Mouse (Mus musculus): ENCODE measurements at regions not wholly inside any gene's neighbourhood (a gene's known extent, or its start where the extent isn't known, plus 50 kb on each side); places are given as distances from the start of the nearest gene placed in this dataset.
A peak's percentile ranks its signal among the peaks of the same experiment; 100 is the strongest.

DNA sequence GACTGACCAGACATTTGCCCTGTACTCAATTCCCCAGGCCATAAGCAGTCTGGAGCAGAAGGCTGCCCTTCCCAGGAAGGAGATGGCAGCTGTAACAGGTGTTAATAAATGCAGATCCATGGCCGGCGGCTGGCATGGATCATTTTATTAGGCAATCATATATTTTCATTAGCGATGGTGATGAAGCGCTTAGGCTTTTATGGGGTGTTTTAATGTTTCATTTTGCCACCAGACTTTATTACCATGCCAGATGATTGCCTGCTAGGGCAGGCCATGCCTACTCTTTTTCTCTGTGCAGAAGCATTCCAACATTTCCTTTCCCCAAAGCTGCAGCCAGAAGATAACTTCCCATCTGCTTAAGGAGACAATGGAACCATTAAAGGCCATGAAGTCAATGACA lies 596.2 kb downstream of the Gm9195 start:
- no peak for DNase-seq (ENCODE audit: low read depth)

DNA sequence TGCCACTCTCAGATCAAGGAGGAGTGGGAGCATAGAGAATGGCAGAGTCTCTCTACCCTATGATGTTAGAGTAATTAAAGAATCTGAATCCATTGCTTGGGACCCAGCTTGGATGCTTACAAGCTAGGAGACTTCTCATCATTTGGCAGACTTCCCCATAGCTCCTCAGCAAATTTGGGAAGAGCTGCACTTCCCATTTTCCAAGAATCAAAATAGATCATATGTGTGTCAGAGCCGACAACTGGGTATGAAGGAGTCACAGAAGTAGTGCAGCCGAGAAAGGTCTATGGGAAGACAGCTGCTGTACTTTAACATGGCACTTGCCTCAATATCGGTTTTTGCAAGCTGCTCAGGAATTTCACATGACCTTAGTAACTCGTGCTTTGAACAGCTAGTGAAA lies 596.8 kb downstream of the Gm9195 start:
- no peak for DNase-seq (ENCODE audit: low read depth)

DNA sequence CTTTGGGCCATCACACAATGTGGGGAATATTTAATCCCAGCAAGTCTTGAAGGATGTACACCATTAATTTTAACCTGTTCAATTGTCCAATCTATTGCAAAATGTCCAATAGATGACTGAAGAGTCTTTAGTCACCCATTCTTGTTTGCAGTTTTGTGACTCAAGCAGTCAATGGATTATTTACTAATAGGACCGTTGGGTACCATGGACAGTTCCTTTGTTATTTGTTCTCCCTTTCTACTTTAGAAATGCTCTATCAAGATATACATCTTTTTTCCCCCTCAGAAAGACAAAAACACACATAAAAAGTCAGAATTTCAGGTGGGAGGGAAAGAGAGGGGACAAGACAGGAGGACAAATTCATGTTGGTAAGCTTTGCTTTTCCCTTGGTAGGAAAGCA lies 598.3 kb downstream of the Gm9195 start:
- DNase-seq (ENCODE audit: low read depth): peak; percentile 4

DNA sequence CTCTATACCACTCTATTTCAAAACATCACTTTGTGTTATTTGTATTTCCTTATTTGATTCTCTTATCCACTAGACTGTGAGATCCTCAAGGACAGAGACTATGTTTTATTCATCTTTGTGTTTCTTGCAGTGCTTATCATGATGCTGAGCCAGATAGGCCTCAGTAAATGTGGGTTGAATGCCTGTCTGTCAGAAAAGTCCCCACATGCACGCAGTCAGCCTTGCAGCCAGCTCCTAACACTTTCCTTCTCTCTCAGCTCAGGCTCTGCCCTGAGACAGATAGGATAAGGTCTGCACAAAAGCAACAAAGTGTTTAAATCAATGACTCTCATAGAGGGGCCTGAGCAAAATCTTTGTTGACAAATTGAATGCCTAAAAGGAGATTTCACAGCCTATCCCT lies 600.0 kb downstream of the Gm9195 start:
- no peak for DNase-seq (ENCODE audit: low read depth)

DNA sequence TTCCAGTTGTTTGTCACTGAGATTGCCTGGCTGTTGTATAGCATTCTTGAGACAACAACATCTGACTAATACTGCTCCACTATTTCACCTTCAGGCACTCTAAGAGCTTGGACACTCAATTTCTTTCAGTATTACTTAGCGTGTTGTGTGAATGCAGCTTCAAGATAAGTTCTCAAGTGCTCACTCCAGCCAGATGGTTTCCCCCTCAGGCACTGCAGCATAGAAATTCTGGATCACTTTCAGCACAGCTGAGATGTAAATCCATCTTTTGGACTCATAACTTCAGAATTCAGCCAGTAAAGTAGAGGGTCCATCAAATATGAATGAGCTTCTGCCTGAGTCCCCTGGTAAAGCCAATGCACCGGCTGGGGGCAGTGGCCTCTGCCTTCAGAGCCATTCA lies 608.8 kb downstream of the Gm9195 start:
- no peak for DNase-seq (ENCODE audit: low read depth)

DNA sequence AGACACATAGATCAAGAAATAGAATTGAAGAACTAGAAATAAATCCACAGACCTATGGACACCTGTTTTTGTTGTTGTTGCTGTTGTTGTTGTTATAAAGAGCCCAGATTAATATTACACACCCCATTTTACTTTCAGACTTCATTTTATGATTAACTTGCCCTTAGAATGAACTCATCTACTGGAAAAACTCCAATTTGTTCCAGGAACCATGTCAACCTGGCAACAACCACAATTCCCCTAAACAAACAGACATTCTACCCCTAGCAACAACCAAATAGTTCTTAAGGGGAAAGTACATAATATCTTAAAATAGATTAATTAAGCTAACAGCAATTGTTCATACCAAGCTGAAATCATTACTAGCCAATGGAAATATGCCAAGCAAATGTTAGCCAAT lies 646.1 kb downstream of the Gm9195 start:
- no peak for DNase-seq (ENCODE audit: low read depth)

DNA sequence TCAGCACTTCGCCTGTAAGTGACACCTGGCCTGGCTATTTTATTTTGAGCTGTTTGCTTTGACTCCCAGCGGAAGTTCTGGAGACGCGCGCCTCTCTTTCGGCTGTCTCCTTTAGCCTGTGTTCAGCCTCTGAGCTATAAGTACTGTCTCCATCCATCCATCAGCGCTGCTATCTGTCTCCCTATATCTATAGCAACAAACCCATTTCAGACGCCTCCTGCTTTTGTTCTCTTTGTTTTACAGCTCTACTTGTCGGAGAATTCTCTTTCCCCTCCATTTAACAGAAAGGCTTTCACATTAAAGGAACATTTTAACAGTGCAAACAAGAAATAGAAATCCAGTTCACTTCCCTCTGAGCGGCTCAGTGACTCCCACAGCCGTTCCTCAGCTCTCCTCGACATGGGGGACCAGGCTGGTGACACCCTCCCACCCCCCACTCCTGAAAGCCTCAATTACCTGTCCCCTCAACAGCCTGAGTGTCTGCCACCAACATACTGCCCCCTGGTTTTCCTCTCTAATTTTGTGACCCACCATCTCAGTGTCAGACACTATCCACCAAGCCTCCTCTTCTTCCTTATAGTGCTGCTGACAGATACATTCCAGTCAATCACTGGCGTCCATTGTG lies 682.7 kb downstream of the Gm9195 start:
- no peak for DNase-seq (ENCODE audit: low read depth)

DNA sequence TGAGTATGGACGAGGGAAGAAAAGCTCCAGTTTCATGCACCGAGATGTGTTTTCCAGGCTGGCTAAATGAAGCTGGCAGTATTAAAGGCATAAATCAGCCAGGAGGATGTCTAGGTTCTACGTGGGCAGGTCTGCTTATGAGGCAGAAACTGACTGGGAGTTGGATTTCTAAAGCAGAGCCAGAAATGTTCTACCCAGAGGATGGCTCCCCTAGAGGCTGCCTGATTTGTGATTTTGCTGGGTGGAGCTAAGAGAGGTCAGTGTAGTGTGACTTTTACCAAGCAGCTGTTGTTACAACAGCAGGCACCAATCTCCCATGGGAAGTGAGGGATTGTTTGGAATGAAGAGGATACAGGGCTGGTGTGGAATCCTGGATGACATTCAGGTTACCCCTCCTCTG lies 686.0 kb downstream of the Gm9195 start:
- DNase-seq (ENCODE audit: low read depth): no peak

DNA sequence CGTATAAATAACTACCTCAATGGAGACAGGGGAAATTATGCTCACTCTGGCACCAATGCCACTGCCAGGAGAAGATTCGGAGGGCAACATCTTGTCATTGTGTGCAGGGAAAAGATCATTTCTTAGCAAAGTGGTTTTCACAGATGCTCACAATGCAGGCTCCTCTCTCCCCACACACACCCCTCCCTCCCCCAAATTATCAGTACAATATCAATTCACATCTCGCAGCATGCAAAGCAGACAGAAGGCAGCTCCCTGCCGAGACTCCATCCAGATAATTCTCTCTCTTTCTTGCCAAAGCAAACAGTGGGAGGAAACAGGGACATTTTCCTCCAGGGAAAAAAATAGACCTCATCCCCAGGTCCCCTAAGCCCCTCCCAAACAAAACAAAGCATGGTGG lies 691.8 kb downstream of the Gm9195 start:
- DNase-seq (ENCODE audit: low read depth): no peak

DNA sequence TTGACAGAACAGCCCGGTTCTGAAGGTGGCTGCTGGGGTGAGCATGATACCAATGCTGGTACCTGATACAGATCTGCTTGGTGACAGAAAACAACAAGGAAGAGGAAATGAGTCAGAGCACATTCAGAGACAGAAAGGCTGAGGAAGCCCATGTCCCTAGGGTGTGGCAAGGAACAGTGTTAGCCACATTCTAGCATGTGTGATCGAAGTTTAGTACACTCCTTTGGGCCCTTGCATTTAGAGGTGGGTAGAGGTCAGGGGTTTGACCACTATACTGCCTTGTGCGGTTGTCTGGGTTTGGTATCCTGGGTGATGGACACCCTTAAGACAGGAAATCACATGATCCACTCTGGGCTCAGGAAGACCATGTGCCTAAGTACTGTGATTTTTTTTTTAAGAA lies 695.9 kb downstream of the Gm9195 start:
- peak; percentile 40 for DNase-seq (ENCODE audit: low read depth)

DNA sequence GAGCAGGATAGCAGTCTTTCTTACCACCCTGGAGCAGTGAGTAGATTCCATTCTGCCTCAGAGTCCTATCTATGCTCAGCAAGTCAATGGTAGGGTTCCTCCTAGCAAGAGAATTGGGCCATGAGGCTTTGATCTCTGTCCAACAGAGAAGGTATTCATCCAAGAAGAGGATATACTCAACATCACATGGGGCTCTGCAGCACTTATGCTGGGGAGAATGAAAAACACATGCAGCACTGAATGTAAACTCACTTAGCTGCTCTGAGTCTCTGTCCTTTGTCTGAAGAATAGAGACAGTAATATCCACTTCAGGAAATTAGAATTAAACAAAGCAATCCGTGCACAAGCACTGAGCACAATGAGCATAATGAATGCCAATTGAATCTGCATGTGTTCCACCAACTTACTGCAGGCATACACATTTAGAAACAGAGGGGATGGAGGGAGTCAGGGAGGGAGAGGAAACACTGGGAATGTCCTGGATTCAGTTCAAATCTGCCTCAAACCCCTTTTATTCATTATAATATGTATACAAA lies 714.6 kb downstream of the Gm9195 start:
- DNase-seq (ENCODE audit: low read depth): no peak

DNA sequence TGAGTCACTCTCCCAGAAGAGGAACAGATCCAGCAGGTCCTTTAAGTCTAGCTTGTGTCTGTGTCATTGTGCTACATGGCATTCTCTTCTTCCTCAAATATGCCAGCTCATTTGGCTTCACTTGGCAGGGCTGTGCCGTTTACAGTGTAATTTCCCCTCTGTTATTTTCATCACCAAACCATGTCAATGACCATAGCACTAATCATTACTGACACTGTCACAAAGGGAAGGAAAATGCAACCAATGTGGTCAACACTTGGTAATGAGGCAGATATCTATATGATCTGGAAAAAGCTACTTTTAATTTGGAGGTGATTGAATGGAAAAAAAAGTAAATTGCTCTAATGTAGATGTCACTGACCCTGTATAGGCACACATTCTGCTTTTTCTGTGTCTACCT lies 724.8 kb downstream of the Gm9195 start:
- DNase-seq (ENCODE audit: low read depth): no peak

DNA sequence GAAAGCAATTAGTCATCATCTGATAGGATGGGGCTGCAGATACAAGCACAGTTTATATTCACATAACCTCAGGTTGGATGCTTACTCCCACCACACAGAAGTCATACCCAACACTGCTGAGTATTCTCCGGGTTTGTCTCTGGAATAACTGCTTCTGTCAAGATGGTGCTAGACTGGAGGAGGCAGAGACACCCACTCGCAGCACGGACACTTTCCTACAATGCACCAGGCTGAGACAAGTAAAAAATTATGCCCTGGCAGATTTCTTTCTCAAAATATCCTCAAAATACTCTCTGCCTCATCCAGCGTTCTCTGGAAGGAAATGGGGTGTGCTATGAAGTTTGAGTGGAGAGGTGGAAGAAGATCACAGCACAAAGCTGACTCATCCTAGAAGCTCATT lies 763.1 kb downstream of the Gm9195 start:
- no peak for DNase-seq (ENCODE audit: low read depth)

DNA sequence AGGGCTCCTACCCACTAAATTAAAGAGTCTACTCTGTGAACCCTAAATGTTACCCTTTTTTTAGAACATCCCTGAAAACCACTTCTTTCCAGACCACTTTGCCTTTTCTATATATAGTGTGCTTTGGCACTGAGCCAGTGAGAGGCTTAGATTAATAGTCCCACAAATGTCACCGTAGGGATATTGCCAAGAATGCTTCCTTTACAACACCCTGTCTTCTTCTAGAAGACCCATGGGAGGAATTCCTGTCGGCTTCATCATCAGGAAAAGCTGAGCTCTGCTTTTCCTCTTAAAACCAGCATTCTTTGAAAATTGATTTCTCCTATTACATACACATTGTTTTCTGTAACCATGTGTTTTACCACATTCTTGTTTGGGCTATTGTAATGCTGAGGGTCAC lies 768.1 kb downstream of the Gm9195 start:
- DNase-seq (ENCODE audit: low read depth): no peak

DNA sequence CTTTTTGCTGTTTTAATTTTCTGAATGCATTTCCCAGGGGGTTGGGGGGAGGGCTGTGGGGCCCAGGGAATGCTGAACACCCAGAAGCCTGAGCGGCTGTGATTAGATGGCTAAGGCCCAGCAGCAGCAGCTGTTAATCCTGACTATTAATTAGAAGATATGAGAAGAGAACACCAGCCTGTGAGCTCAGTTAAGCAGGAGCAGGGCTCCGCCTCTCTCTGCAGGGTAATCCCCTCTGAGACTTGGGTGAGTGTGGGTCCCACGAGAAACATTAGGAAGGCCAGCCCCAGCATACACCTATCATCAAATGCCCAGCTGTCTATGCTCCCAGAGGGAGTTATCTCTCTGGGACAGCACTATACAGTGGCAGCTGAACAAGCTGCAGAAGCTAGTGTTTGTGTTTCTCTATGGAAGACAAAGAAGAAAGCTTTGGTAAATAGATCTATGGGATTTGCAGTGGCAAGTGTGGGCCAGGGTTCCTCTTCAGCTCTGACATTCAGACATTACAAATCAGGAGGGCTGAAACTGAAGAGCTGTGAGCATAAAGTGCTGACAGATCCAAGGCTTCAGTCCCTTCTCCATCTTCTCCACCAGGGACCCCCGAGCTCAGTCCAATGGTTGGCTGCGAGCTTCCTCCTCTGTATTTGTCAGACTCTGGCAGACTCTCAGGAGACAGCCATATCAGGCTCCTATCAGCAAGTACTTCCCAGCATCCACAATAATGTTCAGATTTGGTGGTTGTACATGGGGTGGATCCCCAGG lies 781.9 kb downstream of the Gm9195 start:
- DNase-seq (ENCODE audit: low read depth): no peak

DNA sequence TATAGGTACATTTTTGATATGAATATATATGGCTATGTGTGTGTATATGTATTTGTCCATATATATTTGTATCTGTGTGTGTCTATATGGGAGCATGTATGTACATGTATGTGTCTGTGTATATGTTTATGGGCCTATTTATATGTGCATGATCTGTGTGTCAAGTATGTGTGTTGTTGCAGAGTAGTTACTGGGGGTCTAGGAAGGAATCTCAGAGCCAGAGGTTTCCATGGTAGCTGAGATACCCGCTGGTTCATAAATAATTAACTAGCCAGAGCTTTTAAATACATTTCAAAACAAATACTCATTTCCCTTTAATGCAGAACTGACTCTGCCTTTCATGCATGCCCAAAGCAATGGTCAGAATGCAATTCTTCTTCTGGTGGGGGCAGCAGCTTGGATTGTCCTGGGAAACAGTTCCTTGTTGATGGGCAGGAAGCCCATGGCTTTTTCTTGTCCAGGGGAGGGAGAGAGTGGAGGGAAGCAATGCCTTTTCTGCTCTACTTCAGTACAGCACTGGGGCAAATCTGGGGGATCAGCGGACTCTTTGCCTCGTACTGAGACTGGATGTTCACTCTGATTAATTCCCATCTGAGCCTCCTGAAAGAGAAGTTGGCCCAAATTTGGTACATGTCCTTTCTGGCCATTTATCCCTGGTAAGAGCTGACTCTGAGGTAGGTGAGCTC lies 798.7 kb downstream of the Gm9195 start:
- no peak for DNase-seq (ENCODE audit: low read depth)

DNA sequence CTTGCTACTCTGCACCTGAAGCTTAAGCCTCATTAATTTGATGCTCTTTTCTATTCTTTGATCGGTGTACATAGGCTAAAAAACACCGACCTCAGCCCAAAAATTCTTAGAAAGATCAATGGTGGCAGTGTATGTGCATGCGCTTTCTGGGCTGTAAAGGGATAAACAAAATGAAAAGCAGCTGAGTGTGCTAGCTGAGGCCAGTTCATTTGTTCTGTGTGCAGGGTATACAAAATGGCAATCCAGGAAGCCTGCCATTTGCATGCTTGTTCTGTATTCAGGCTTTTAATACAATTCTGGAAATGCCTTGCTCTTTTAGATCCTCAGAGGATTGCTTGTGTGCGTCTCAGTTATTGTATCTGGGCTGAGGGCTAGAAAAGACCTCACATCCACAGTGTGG lies 817.1 kb downstream of the Gm9195 start:
- no peak for DNase-seq (ENCODE audit: low read depth)

DNA sequence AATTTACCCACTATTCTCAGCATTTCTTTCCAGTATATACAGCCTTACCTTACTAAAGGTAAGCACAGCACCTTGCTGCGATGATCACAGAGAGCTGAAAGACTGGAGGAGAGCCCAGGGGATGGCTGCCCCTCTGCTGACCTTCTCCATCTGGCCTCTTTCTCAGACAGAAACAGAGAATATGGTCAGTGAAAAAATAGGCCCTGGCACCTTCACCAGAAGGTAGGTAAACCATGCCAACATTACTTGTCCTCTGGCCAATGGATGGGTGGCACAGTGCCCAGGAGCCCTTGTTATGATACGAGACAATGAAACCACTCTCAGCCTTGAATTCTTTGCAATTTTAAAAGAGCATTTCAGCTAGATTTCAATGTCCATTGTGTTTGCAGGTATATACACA lies 817.8 kb downstream of the Gm9195 start:
- DNase-seq (ENCODE audit: low read depth): no peak

DNA sequence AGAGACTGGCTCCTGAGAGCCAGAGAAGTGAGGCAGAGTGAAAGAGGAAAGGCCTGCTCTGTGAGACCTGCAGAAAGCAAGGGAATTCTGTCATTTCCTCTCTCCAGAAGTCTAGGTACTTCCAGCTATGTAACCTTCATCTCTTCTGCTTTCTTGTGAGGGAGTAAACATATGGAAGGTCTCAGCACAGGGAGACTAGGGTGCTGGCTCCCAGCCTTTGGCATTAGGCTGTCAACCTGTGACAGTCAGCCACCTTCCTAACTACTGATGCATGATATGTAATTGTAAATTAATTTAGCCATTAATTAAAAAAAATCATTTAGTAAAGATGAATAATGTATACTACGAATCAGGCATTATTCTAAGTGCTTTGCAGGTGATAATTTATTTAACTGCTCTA lies 819.2 kb downstream of the Gm9195 start:
- no peak for DNase-seq (ENCODE audit: low read depth)

DNA sequence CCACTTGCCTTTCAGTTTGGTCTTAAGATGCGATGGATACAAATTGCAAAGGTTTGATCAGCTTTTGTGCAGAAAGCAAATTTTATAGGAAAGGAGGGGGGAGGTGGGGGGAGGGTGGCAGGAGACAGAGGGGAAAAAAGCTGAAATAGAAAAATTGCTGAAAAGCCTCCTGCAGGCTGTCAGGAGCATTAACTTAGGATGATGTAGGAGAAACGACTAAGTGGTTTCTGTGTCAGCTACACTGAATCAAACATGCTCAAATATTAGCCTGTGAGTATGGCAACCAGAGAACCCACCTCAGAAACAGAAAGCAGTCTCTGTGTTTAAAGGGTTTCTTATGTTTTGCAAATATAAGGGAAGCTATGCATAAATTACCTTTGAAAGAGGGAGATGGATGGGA lies 819.6 kb downstream of the Gm9195 start:
- no peak for DNase-seq (ENCODE audit: low read depth)

DNA sequence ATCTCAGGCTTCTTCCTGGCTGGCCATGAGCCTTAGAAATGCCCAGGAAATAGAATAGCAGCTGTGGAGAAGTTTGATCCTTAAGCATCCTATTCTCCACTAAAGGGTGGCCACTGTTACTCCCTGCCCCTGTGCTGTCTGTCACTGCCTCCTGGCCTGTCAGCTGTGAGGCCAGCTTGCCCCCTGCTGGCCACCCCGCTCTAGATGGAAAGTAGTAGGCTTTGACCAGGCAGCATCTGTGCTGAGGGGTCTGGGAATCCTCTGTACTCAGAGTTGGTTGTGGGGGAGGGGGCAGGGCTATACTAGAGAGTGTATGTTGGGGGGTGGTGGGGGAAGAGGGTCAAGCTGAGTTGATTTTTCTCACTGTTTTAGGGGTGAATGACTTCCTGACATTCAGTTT lies 821.2 kb downstream of the Gm9195 start:
- peak; percentile 17 for DNase-seq (ENCODE audit: low read depth)

DNA sequence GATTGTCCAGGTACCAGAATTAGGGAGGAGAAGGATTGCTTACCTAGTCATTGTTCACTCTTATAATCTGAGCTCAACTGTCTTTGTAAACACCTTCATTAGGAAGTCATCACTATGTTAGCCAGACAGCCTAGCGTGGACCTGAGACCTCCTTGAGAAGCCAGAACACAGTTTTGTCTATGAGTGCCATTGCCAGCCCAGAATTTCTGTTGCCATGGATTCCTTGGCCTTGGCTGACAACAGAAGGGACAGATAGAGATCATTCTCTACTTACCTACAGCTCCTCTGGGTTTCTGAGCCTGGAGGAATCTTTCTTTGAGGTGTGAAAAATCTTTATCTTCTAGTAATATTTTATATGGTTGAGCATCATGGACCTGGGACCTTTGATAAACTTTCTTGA lies 825.0 kb downstream of the Gm9195 start:
- DNase-seq (ENCODE audit: low read depth): no peak

DNA sequence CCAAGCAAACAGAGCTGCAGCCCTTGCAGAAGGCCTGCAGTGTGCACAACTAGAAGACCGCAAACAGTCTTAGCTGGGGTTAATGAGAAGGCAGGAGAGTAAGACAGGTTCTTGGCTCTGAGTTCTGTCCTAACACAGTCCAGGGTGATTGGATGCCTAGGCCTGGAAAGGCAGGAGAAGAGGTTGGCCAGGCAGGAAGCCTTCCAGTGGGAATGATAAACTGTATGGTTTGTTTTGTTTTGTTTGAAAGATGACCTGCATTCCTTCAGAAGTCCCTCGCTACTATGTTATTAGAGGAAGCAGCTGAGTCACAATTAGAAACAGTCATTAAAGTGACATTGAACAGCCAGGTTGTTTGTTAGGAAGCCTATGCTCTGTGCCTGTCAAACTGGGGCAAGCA lies 831.5 kb downstream of the Gm9195 start:
- no peak for DNase-seq (ENCODE audit: low read depth)
